Mouse (Mus musculus) liver, postnatal 0 days (tissue): Measurements from ENCODE around the gene Pfdn4. TPM values are rescaled to one million over a fixed set of nuclear protein-coding genes. Genes with fewer than 3 reads are reported as not detected.
"Not testable (repeated sequence)": the region's sequence is repeated elsewhere in the genome, so short reads cannot be mapped to it uniquely, and the experiment has no call there.

Experiments used
- ATAC-seq: fragments of 200-750 bp; cut with Nextera tagmentation; 2 replicates; pipeline ENCODE4 v1.8.0; 2017; ENCODE audit warnings: mild to moderate bottlenecking, moderate library complexity
- DNase-seq: peaks from one replicate; pipeline ENCODE4 v3.0.0-alpha.2; 2016
- H3K27ac ChIP-seq: fragments of 300-500 bp; sonication (generic); 2 replicates; pipeline ENCODE4 v1.5.1; 2014; ENCODE audit warnings: antibody characterized with exemption, moderate library complexity, mild to moderate bottlenecking, low read depth
- H3K27me3 ChIP-seq: fragments of 300-500 bp; sonication (generic); 2 replicates; pipeline ENCODE4 v1.6.1; 2014; ENCODE audit warnings: low read length, control low read depth, mixed read lengths; ENCODE audit not compliant: insufficient read depth
- H3K36me3 ChIP-seq: fragments of 300-500 bp; sonication (generic); replicated peaks from 2 replicates; pipeline ENCODE4 v1.6.1; 2014; ENCODE audit warnings: mild to moderate bottlenecking, control low read depth, low read length, moderate library complexity, mixed read lengths; ENCODE audit not compliant: insufficient read depth
- H3K4me1 ChIP-seq: fragments of 300-500 bp; sonication (generic); 2 replicates; pipeline ENCODE4 v1.6.1; 2014; ENCODE audit warnings: antibody characterized with exemption, mild to moderate bottlenecking, control low read depth; ENCODE audit not compliant: insufficient read depth
- H3K4me2 ChIP-seq: fragments of 300-500 bp; sonication (generic); 2 replicates; pipeline ENCODE4 v1.6.1; 2014; ENCODE audit warnings: low read depth, mild to moderate bottlenecking, low read length, moderate library complexity, mixed read lengths
- H3K4me3 ChIP-seq: fragments of 300-500 bp; sonication (generic); 2 replicates; pipeline ENCODE4 v1.5.1; 2014; ENCODE audit warnings: low read depth, low read length
- H3K9ac ChIP-seq: fragments of 300-500 bp; sonication (generic); replicated peaks from 2 replicates; pipeline ENCODE4 v1.6.1; 2014; ENCODE audit warnings: mild to moderate bottlenecking, moderate library complexity
- H3K9me3 ChIP-seq: fragments of 300-500 bp; sonication (generic); 2 replicates; pipeline ENCODE4 v1.6.1; 2016; ENCODE audit warnings: mild to moderate bottlenecking, control low read depth, low read length, mixed read lengths
- CTCF ChIP-seq: sonication (generic); IDR thresholded peaks from 2 replicates; pipeline ENCODE4 v1.5.1; 2016; ENCODE audit warnings: antibody characterized with exemption, low read depth
- EP300 ChIP-seq: IDR thresholded peaks from 2 replicates; pipeline ENCODE4 v1.6.1; 2016; ENCODE audit warnings: antibody characterized with exemption, low read depth, mild to moderate bottlenecking
- WGBS: fragments of 180-500 bp; shearing (Covaris S2); extraction: QIAGEN DNeasy Blood & Tissue Kit; methylation state at CpG from one replicate; pipeline ENCODE4 v1.1.7; 2014; ENCODE audit not compliant: insufficient replicate concordance; 5-methylcytosine and 5-hydroxymethylcytosine counted together
- polyA plus RNA-seq: library from polyadenylated mRNA; unstranded; fragments of >200 nt; fragmentation: Nextera tagmentation; extraction: Ambion mirVana; gene quantifications from 2 replicates; pipeline ENCODE4 v1.2.1, GENCODE M21; 2015

Gene Pfdn4
- polyA plus RNA-seq = 29.8 and 33.9 TPM in 2 replicates

DNA sequence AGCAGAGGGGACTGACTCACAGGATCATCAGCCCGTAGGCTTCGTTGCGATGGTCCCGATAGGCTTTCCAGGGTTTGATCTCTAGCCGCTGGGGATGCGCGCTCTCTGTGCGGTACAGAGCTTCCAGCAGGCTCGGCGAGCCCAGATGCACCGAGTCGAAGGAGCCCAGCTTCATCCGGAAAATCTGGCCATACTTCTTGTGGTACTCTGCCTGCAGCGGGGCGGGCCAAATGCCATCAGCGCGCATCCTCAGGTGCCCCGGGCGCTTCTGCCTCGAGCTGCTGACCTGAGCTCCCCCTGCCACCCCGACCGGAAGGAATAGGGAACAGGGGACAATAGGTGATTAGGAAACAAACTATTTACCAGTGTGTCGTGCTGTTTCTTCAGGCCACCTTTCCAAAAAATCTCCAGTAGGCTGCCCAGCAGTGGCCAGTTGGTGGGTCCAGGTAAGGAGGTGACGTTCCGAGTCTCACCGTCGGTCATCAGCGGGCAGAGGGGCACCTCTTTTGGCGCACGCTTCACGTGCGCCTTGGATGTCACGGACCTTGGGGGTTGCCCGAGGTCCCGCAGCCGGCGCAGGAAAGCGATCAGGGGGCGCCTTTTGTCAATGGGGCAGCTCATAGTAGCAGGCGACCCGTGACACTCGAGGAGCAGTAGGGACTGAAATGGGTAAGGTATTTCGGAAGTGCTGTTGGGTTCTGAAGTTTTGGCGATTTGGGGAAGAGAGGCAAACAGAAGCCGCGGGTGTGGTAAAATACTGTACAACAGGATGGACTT is at the start of gene Pfdn4:
Gene Pfdn4, plus strand, starts transcription at position 275 of the 777 bp plus-strand sequence.
- WGBS = 2% methylated on average over 46 of the region's 46 CpGs
- no peak for TF ChIP-seq CTCF
- no peak for TF ChIP-seq EP300
- Histone ChIP-seq H3K4me3 (no peak within 1 kb of the TSS; the same call in 1 of the 2 replicates), H3K27ac (no peak within 1 kb of the TSS), H3K9ac (no peak within 1 kb of the TSS), H3K4me2 (0 out of 2 replicates have a peak within 1 kb of the TSS, but pooled peaks have one; percentile 18), H3K9me3 (no peaks in the 10 kb centered on the region), H3K36me3 (no peaks in the 10 kb centered on the region), H3K4me1 (0 out of 2 replicates have a peak, but pooled peaks cover 4% of the 10 kb centered on the region), H3K27me3 (peaks cover 48% of the 10 kb centered on the region)
- no peak for DNase-seq
- no peak for ATAC-seq

DNA sequence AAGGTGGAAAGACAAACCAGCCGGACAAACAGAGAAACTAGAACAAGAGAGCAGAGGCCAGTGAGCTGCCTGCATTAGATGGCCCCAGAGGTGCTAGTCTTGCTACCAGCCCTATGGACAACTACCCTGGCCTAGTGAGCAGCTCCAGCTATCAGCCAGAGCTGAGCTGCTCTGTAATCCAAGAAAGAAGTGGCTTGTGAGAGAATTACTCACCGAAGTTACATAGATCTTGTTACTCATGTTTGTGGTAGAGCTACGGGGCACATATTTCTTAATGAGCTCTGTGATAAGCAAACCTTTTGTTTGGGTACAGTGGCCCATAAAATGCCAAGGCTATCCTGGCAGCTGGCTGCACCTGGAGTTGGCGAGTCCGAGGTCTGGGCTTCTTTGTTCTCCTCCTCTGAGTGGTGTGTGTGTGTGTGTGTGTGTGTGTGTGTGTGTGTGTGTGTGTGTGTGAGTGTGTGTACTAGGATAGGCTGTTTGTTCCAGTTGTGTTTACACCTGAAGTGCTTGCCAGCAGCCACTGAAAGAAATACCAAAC is 49.3 kb upstream of the Pfdn4 start:
- no peak overlapping the region for H3K27ac ChIP-seq

DNA sequence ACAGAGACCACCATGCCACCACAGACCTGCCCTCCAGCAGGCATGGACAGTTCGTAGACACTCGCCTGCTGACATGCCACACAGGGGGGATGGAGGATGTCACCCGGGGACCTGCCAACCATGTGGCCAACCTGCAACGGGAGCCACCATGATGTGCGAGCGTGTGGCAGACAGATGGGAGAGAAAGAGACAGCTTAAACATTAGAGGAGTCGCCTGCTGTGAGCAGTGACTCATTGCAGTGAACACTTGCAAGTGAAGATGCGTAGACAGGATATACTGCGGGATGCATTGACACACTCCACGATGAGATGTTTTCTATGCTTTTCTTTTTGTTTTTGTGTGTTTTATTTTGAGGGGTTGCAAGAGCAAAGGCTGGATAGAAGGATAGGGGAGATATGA is 48.6 kb upstream of the Pfdn4 start:
- Histone ChIP-seq H3K27me3 (no peaks in the 10 kb centered on the region), H3K9ac (no peak overlapping the region), H3K9me3 (no peaks in the 10 kb centered on the region), H3K4me2 (no peak overlapping the region), H3K4me3 (no peak overlapping the region), H3K36me3 (no peaks in the 10 kb centered on the region), H3K27ac (no peak overlapping the region), H3K4me1 (no peaks in the 10 kb centered on the region)
- ATAC-seq (no peak), DNase-seq (no peak)
- 71% methylated on average over 10 of the region's 10 CpGs for WGBS
- TF ChIP-seq EP300 (no peak), CTCF (no peak)

More for the DNA sequence above, 49.3 kb upstream of the Pfdn4 start:
- Histone ChIP-seq H3K36me3 (no peaks in the 10 kb centered on the region), H3K4me1 (no peaks in the 10 kb centered on the region), H3K4me3 (no peak overlapping the region), H3K4me2 (no peak overlapping the region), H3K27me3 (no peaks in the 10 kb centered on the region), H3K9me3 (no peaks in the 10 kb centered on the region), H3K9ac (no peak overlapping the region)
- ATAC-seq (no peak), DNase-seq (no peak)
- TF ChIP-seq EP300 (no peak), CTCF (no peak)
- WGBS = 69% methylated on average over 5 of the region's 5 CpGs

GRCm38 (mm10) chr2:170450933-170451332 is 45.3 kb upstream of the Pfdn4 start:
- 7% methylated on average over 9 of the region's 9 CpGs for WGBS
- ATAC-seq (peak; percentile 84), DNase-seq (peak; percentile 89)
- Histone ChIP-seq H3K9ac (no peak overlapping the region), H3K27me3 (no peaks in the 10 kb centered on the region), H3K4me2 (no peak overlapping the region; the same call in 1 of the 2 replicates), H3K4me3 (no peak overlapping the region), H3K36me3 (no peaks in the 10 kb centered on the region), H3K9me3 (no peaks in the 10 kb centered on the region), H3K27ac (no peak overlapping the region), H3K4me1 (no peaks in the 10 kb centered on the region)
- TF ChIP-seq EP300 = no peak
- peak; percentile 82 for TF ChIP-seq CTCF

DNA sequence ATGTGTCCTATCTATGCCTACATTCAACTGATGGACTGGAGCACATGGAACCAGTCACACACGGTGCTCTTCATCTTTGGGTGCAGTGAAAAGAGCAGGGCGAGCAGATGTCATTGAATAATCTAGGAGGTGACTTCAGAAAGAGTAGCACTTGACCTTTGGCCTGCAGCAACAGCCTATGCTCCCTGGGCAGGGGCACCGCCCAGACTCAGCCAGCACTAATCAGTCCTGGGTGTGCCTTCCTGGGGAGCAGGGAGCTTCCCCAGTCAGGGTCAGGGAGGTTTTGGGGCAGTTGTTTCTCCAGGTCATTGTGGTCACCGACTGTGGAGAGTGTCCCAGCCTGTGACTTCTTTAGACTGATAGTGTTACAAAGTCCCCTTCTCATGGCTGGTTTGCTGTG is 42.4 kb upstream of the Pfdn4 start:
- not testable (repeated sequence) for H3K27ac ChIP-seq, H3K9ac ChIP-seq, H3K9me3 ChIP-seq, ATAC-seq, DNase-seq, H3K4me2 ChIP-seq, H3K36me3 ChIP-seq, H3K4me1 ChIP-seq, H3K27me3 ChIP-seq, H3K4me3 ChIP-seq
- 49% methylated on average over 3 of the region's 4 CpGs for WGBS

GRCm38 (mm10) chr2:170459183-170459582 is 37.0 kb upstream of the Pfdn4 start:
- no peak overlapping the region for H3K4me3 ChIP-seq
- 53% methylated on average over 10 of the region's 10 CpGs for WGBS
- H3K4me1 ChIP-seq = no peaks in the 10 kb centered on the region
- TF ChIP-seq EP300 (peak; percentile 24; the same call in 1 of the 2 replicates), CTCF (no peak)
- no peaks in the 10 kb centered on the region for H3K27me3 ChIP-seq
- H3K27ac ChIP-seq = peak overlapping the region; percentile 79
- ATAC-seq = peak; percentile 46; the same call in 1 of the 2 replicates
- H3K9me3 ChIP-seq = no peaks in the 10 kb centered on the region
- no peak overlapping the region for H3K4me2 ChIP-seq
- peak; percentile 22 for DNase-seq
- H3K9ac ChIP-seq = no peak overlapping the region
- H3K36me3 ChIP-seq = no peaks in the 10 kb centered on the region
